ENCODE assay signal across 11 mouse cellular contexts in genomic region chr6:100380536-100380935, GRCm38 (mm10).
DNase-seq lines count a peak whose midpoint lies in the region; ATAC-seq and TF ChIP-seq lines count a peak whose summit lies in the region.
"Had no signal": no experiment of that assay in that cellular context is flagged by ENCODE, and none has a peak within 500 bp of the region (broad histone marks: within the 10 kb centered on the region; RNA-seq: fewer than 3 reads in every experiment).

No protein-coding gene starts in this region.

- H3K4me3 ChIP-seq in E14TG2a.4 (replicated peaks; ENCODE audit: low read length): peak overlapping the region; percentile 45
- no peak overlapping the region for H3K4me3 ChIP-seq in forebrain, embryonic 12.5 days (replicated peaks)
- H3K4me3 ChIP-seq in limb, embryonic 15.5 days: no peak overlapping the region
- H3K4me3 ChIP-seq in kidney, embryonic 14.5 days (ENCODE audit: low read length): no peak overlapping the region
- H3K4me3 ChIP-seq: heart, embryonic 13.5 days had no signal

- no peak for TF ChIP-seq CTCF in E14TG2a.4 (conservative IDR thresholded peaks at IDR 0.05; ENCODE audit: low read length)

- H3K27me3 ChIP-seq in E14TG2a.4 (ENCODE audit: insufficient read depth, low read length): no peaks in the 10 kb centered on the region
- H3K27me3 ChIP-seq in forebrain, embryonic 12.5 days: peaks cover 25% of the 10 kb centered on the region
- no peaks in the 10 kb centered on the region for H3K27me3 ChIP-seq in limb, embryonic 15.5 days
- no peaks in the 10 kb centered on the region for H3K27me3 ChIP-seq in kidney, embryonic 14.5 days (ENCODE audit: control insufficient read depth, insufficient read depth, low read length)

- no peaks in the 10 kb centered on the region for H3K9me3 ChIP-seq in E14TG2a.4 (ENCODE audit: low read length)
- no peaks in the 10 kb centered on the region for H3K9me3 ChIP-seq in forebrain, embryonic 12.5 days
- H3K9me3 ChIP-seq in limb, embryonic 15.5 days: no peaks in the 10 kb centered on the region
- no peaks in the 10 kb centered on the region for H3K9me3 ChIP-seq in kidney, embryonic 14.5 days (ENCODE audit: control insufficient read depth, low read length)
- H3K9me3 ChIP-seq: heart, embryonic 13.5 days had no signal

- peak; percentile 38 for DNase-seq in 3T3-L1 (ENCODE audit: low read depth, low spot score)
- DNase-seq in T-cell, adult 2 months (ENCODE audit: low spot score): no peak
- DNase-seq in liver: no peak
- no peak for DNase-seq in thymus, postnatal 4 days
- DNase-seq: adrenal gland, postnatal 36 days had no signal

- H3K27ac ChIP-seq in forebrain, embryonic 12.5 days: no peak overlapping the region
- peak overlapping the region; percentile 28 for H3K27ac ChIP-seq in limb, embryonic 15.5 days
- H3K27ac ChIP-seq in kidney, embryonic 14.5 days (ENCODE audit: low read depth, low read length): no peak overlapping the region
- H3K27ac ChIP-seq: heart, embryonic 13.5 days had no signal

- ATAC-seq in forebrain, embryonic 12.5 days (ENCODE audit: low FRiP score): peak; percentile 75; the same call in 1 of the 2 replicates
- peak; percentile 53; the same call in 1 of the 2 replicates for ATAC-seq in limb, embryonic 15.5 days (ENCODE audit: insufficient number of reproducible peaks, low FRiP score, low TSS enrichment, low read depth)
- no peak for ATAC-seq in kidney, embryonic 14.5 days (ENCODE audit: low FRiP score, low TSS enrichment)

- no peaks in the 10 kb centered on the region for H3K36me3 ChIP-seq in E14TG2a.4 (ENCODE audit: insufficient read depth, low read length)
- H3K36me3 ChIP-seq in forebrain, embryonic 12.5 days (replicated peaks): no peaks in the 10 kb centered on the region
- H3K36me3 ChIP-seq in limb, embryonic 15.5 days: no peaks in the 10 kb centered on the region
- H3K36me3 ChIP-seq in kidney, embryonic 14.5 days (ENCODE audit: control insufficient read depth, insufficient read depth, low read length): no peaks in the 10 kb centered on the region
- H3K36me3 ChIP-seq: heart, embryonic 13.5 days had no signal

- H3K4me2 ChIP-seq in forebrain, embryonic 12.5 days: no peak overlapping the region
- H3K4me2 ChIP-seq in limb, embryonic 15.5 days: no peak overlapping the region
- H3K4me2 ChIP-seq in kidney, embryonic 14.5 days (replicated peaks; ENCODE audit: low read depth, low read length): no peak overlapping the region
- H3K4me2 ChIP-seq: heart, embryonic 13.5 days; liver, embryonic 11.5 days had no signal

- H3K4me1 ChIP-seq in E14TG2a.4 (replicated peaks; ENCODE audit: low read depth, low read length): peaks cover 91% of the 10 kb centered on the region
- H3K4me1 ChIP-seq in forebrain, embryonic 12.5 days: peaks cover 25% of the 10 kb centered on the region
- peaks cover 35% of the 10 kb centered on the region for H3K4me1 ChIP-seq in limb, embryonic 15.5 days
- no peaks in the 10 kb centered on the region for H3K4me1 ChIP-seq in kidney, embryonic 14.5 days (ENCODE audit: control insufficient read depth, insufficient read depth, low read length)

- WGBS in forebrain, embryonic 12.5 days: 13% methylated on average over 6 of the region's 6 CpGs
- WGBS in limb, embryonic 15.5 days: 14% methylated on average over 6 of the region's 6 CpGs
- WGBS in kidney, embryonic 14.5 days: 41% methylated on average over 6 of the region's 6 CpGs

- H3K9ac ChIP-seq in forebrain, embryonic 12.5 days: no peak overlapping the region
- H3K9ac ChIP-seq in limb, embryonic 15.5 days: no peak overlapping the region
- H3K9ac ChIP-seq in kidney, embryonic 14.5 days (ENCODE audit: low read depth, low read length): no peak overlapping the region
- H3K9ac ChIP-seq: heart, embryonic 13.5 days had no signal
